23 mouse cellular contexts compared by ENCODE assay signal in genomic region chr9:99835624-99836430, GRCm38 (mm10). TPM values are rescaled to one million over a fixed set of nuclear protein-coding genes. Genes with fewer than 3 reads are reported as not detected.
DNase-seq lines count a peak whose midpoint lies in the region; ATAC-seq and TF ChIP-seq lines count a peak whose summit lies in the region.
"Had no signal": no experiment of that assay in that cellular context is flagged by ENCODE, and none has a peak within 500 bp of the region (broad histone marks: within the 10 kb centered on the region; RNA-seq: fewer than 3 reads in every experiment).

No protein-coding gene starts in this region.

- H3K36me3 ChIP-seq in hindbrain, embryonic 15.5 days, result no peaks in the 10 kb centered on the region
- H3K36me3 ChIP-seq in heart, embryonic 12.5 days, result no peaks in the 10 kb centered on the region
- H3K36me3 ChIP-seq: embryonic facial prominence, embryonic 15.5 days; limb, embryonic 12.5 days; liver, embryonic 13.5 days; lung, embryonic 15.5 days had no signal

- peak; percentile 54; the same call in 1 of the 2 replicates for ATAC-seq in hindbrain, embryonic 15.5 days (ENCODE audit: low FRiP score, low read depth)
- no peak for ATAC-seq in heart, embryonic 12.5 days (ENCODE audit: insufficient number of reproducible peaks, low FRiP score)
- ATAC-seq in granulocyte monocyte progenitor cell, adult 5-6 weeks (replicated peaks; ENCODE audit: poor library complexity, severe bottlenecking), result no peak

- no peaks in the 10 kb centered on the region for H3K27me3 ChIP-seq in hindbrain, embryonic 15.5 days
- H3K27me3 ChIP-seq in heart, embryonic 12.5 days (replicated peaks), result no peaks in the 10 kb centered on the region
- H3K27me3 ChIP-seq: embryonic facial prominence, embryonic 15.5 days; limb, embryonic 12.5 days; liver, embryonic 13.5 days; lung, embryonic 15.5 days had no signal

- H3K4me2 ChIP-seq in hindbrain, embryonic 15.5 days, result no peak overlapping the region
- no peak overlapping the region for H3K4me2 ChIP-seq in heart, embryonic 12.5 days
- H3K4me2 ChIP-seq: embryonic facial prominence, embryonic 15.5 days; limb, embryonic 12.5 days; liver, embryonic 13.5 days; lung, embryonic 15.5 days had no signal

- no peaks in the 10 kb centered on the region for H3K9me3 ChIP-seq in hindbrain, embryonic 15.5 days
- no peaks in the 10 kb centered on the region; the same call in 1 of the 2 replicates for H3K9me3 ChIP-seq in heart, embryonic 12.5 days (replicated peaks)
- H3K9me3 ChIP-seq: embryonic facial prominence, embryonic 15.5 days; limb, embryonic 12.5 days; liver, embryonic 13.5 days; lung, embryonic 15.5 days had no signal

- no peak overlapping the region for H3K4me3 ChIP-seq in hindbrain, embryonic 15.5 days
- H3K4me3 ChIP-seq in heart, embryonic 12.5 days, result no peak overlapping the region
- H3K4me3 ChIP-seq: embryonic facial prominence, embryonic 15.5 days; gastrocnemius, adult 2 months; heart, adult 2 months; limb, embryonic 12.5 days; liver, embryonic 13.5 days; lung, embryonic 15.5 days had no signal

- intact Hi-C loops in left cerebral cortex, postnatal 4 days (cut with DNase I), result no loop called here
- intact Hi-C loops in left cerebral cortex, postnatal 10 days (cut with DNase I), result no loop called here

- H3K9ac ChIP-seq in hindbrain, embryonic 15.5 days, result no peak overlapping the region
- H3K9ac ChIP-seq in heart, embryonic 12.5 days, result no peak overlapping the region
- H3K9ac ChIP-seq: embryonic facial prominence, embryonic 15.5 days; limb, embryonic 12.5 days; liver, embryonic 13.5 days; lung, embryonic 15.5 days had no signal

- 43% methylated on average over 11 of the region's 11 CpGs for WGBS in hindbrain, embryonic 15.5 days
- WGBS in heart, embryonic 12.5 days, result 74% methylated on average over 11 of the region's 11 CpGs

- H3K27ac ChIP-seq in hindbrain, embryonic 15.5 days (replicated peaks), result no peak overlapping the region
- H3K27ac ChIP-seq in heart, embryonic 12.5 days (ENCODE audit: poor library complexity, severe bottlenecking), result no peak overlapping the region
- H3K27ac ChIP-seq: embryonic facial prominence, embryonic 15.5 days; gastrocnemius, adult 2 months; heart, adult 2 months; limb, embryonic 12.5 days; liver, embryonic 13.5 days; lung, embryonic 15.5 days had no signal

- TF ChIP-seq CTCF in brain, embryonic 14.5 days (IDR thresholded peaks at IDR 0.05; ENCODE audit: borderline replicate concordance, extremely low read depth, insufficient read depth, insufficient read length), result 0 out of 2 replicates have a peak, but pooled peaks have one; percentile 14

- TF ChIP-seq POLR2A in brain, embryonic 14.5 days (IDR thresholded peaks at IDR 0.05; ENCODE audit: borderline replicate concordance, extremely low read depth, insufficient read depth, insufficient read length, poor library complexity, severe bottlenecking), result no peak

- peaks cover 6% of the 10 kb centered on the region; the same call in 1 of the 2 replicates for H3K4me1 ChIP-seq in hindbrain, embryonic 15.5 days (replicated peaks)
- no peaks in the 10 kb centered on the region for H3K4me1 ChIP-seq in heart, embryonic 12.5 days (replicated peaks)
- H3K4me1 ChIP-seq: embryonic facial prominence, embryonic 15.5 days; limb, embryonic 12.5 days; liver, embryonic 13.5 days had no signal

- peak; percentile 5 for DNase-seq in left cerebral cortex, postnatal 4 days
- no peak for DNase-seq in left cerebral cortex, postnatal 10 days (ENCODE audit: extremely low spot score in 1 of 2, low spot score in 2 of 2)
- peak; percentile 27 for DNase-seq in brain, adult 2 months (ENCODE audit: low read depth, low spot score)
- peak; percentile 91 for DNase-seq in brain, embryonic 14.5 days (ENCODE audit: low read depth)
- DNase-seq in gastrocnemius, postnatal 25 days, result no peak
- DNase-seq: cerebellum, postnatal 14 days; embryo, embryonic 11 days; gastrocnemius, adult 2 months; heart, adult 2 months; kidney, postnatal 4 days; liver, embryonic 13.5 days; thymus, postnatal 36 days had no signal

RNA-seq across cellular contexts. Expression of gene Sox14, which starts 40.1 kb away (rescaled TPM):
- total RNA-seq in left cerebral cortex, postnatal 4 days (2021), result not detected
- not detected for total RNA-seq in left cerebral cortex, postnatal 10 days (2021)
- polyA plus RNA-seq in brain, embryonic 14.5 days (2012; rRNA removed), result 28.5 and 37.0 TPM in 2 replicates
- 11.0 and 15.3 TPM in 2 replicates for polyA plus RNA-seq in hindbrain, embryonic 15.5 days (2015; fragmentation: Nextera tagmentation; extraction: Ambion mirVana)
- polyA plus RNA-seq in heart, embryonic 12.5 days (2016; fragmentation: Nextera tagmentation; extraction: Ambion mirVana), result 0.13 TPM in 1 of 2 replicates, not detected in the other
- not detected for total RNA-seq in gastrocnemius, postnatal 25 days (2021)
- not detected in 2 replicates for total RNA-seq in granulocyte monocyte progenitor cell, adult 5-6 weeks (2014; fragmentation: Nextera tagmentation)
- total RNA-seq in granulocyte monocyte progenitor cell, adult 5-6 weeks (2017), result not detected in 2 replicates
- total RNA-seq: adrenal gland, postnatal 4 days; ES-E14; gastrocnemius, adult 2 months; heart, adult 2 months had no signal
- polyA plus RNA-seq: heart, adult 2 months; heart, postnatal 0 days; intestine, embryonic 14.5 days; kidney, embryonic 14.5 days; liver, embryonic 13.5 days; lung, embryonic 15.5 days had no signal

Comparison
In these comparisons a context has a peak if more than half of its experiments do, and no peak if none do; other contexts are left out.
1. DNase-seq: peak in left cerebral cortex, postnatal 4 days (single experiment), brain, adult 2 months (single experiment) and brain, embryonic 14.5 days (single experiment); none in left cerebral cortex, postnatal 10 days (0 of 2) and gastrocnemius, postnatal 25 days (single experiment).